Mouse (Mus musculus) cerebellum, adult 9-11 months (tissue): Measurements from ENCODE around the gene Arrb2.
"Not testable (repeated sequence)": the region's sequence is repeated elsewhere in the genome, so short reads cannot be mapped to it uniquely, and the experiment has no call there.

ENCODE experiments used
- DNase-seq: peaks from one replicate; pipeline ENCODE4 v3.0.0; 2022

Arrb2 gene

GRCm38 (mm10) chr11:70432048-70432894, at the start of gene Arrb2:
Arrb2 (plus strand) TSS chr11:70432635.
- peak; percentile 99 for DNase-seq

DNA sequence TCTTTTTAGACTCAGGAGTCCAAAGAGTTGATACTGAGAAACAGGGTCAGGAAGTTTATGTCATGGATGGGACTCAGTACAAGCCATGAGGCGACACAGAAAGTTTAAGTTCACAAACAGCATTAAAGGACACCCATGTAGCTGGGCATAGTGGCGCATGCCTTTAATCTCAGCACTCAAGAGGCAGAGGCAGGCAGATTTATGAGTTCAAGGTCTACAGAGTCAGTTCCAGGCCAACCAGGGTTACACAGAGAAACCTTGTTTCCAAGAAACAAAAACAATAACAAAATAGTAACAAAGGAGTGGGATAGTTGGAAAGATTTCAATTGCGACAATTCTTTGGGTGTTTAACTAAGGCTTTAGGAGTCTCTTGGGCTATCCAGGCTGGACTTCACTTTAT, 48.3 kb upstream of the Arrb2 start:
- DNase-seq = no peak

DNA sequence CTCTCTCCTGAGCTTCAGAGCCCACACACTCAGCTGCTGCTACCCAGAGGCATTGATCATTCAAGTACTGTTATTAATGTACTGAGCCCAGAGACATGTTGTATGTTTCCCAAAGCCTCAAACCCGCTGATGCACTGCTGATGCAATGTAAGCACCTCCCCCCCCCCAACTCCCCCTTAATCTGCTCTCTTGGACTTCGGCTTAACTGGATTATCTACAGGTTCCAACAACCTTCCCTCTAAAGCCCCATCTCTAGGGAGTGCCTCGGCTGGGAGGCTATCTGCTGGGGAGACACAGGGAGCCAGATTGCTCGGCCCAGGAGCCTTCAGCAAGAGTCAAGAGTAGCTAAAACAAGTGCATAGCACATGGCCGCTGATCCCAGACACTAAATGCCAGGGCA, 45.0 kb upstream of the Arrb2 start:
- DNase-seq = no peak

DNA sequence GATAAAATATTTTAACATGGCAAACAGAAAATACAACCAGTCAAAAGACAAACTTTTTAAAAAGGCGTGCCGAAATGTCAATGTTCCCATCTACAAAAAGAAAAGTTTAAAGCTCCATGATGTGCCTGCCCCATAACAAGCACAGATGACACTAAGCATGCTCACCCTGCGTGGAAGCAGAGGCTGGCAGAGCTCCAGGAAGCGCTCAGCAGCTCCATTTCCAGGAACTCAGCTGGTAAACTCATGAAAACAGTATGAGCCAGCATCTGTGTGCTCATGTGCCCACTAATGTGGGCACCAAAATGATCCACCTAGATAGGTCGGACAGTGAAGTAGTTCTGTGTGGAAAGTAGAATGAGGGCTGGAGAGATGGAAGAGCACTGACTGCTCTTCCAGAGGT, 43.0 kb upstream of the Arrb2 start:
- DNase-seq = no peak

GRCm38 (mm10) chr11:70403598-70403997, 28.8 kb upstream of the Arrb2 start:
- DNase-seq = no peak

GRCm38 (mm10) chr11:70409594-70410296, 22.7 kb upstream of the Arrb2 start, which contains the start of gene Pelp1:
Pelp1 (minus strand) TSS chr11:70410031.
- peak; percentile 82 for DNase-seq

- no peak for DNase-seq
Measured at GRCm38 (mm10) chr11:70410297-70410643, 22.2 kb upstream of the Arrb2 start.

DNA sequence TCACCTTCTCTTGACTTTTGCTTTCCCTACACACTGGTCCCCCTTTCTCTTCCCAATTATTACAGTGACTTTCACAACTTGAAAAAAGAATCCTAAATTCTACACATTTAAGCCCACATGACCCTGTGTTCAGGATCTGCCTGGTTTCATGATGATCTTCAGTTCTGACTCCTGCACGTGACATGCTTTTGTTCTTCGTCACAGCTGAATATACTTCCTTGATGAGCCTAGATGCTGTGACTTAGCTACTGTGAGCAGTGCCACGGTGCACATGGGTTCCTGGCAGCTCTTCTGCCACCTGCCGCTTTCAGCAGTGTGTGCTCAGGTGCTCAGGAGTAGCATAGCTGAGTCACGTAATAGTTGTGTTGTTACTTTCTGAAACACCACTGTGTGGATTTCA, 19.8 kb upstream of the Arrb2 start:
- DNase-seq = no peak

- peak; percentile 62 for DNase-seq
Measured at GRCm38 (mm10) chr11:70413961-70414360, 18.5 kb upstream of the Arrb2 start.

DNA sequence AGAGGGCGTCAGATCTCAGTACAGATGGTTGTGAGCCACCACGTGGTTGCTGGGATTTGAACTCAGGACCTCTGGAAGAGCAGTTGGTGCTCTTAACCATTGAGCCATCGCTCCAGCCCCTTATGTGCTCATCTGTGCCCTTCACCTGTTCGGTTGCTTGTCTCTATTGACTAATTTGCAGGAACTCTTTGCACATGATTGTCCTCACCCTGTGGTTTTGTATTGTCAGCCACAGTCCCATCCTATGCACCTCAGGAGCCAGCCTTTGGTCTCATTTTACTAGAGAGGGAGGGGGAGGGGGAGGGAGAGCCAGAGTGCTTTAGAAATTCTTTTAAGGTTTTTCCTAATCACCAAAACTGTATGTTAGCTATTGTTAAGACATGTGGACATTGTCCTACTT, 14.2 kb upstream of the Arrb2 start:
- no peak for DNase-seq

DNA sequence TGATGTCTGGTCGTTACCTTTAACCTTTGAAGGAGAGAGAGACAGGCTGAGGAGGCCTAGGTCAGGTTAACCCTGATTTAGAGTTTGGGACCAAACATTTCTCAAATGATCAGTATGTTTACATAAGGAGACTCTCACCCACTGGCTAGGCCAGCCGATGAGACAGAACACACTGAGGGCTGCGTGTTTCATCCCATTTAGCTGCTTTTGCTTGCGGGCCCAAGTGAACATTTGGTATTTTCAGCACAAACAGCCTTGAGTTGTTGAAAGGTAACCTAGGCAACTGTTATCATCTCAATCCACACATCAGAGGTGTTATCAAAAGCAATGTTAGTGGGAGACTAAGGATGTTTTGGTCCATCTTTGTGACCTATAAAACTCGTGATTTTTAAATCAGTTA, 12.9 kb upstream of the Arrb2 start:
- no peak for DNase-seq

- not testable (repeated sequence) for DNase-seq
Measured at GRCm38 (mm10) chr11:70426598-70426997, 5.8 kb upstream of the Arrb2 start.

DNA sequence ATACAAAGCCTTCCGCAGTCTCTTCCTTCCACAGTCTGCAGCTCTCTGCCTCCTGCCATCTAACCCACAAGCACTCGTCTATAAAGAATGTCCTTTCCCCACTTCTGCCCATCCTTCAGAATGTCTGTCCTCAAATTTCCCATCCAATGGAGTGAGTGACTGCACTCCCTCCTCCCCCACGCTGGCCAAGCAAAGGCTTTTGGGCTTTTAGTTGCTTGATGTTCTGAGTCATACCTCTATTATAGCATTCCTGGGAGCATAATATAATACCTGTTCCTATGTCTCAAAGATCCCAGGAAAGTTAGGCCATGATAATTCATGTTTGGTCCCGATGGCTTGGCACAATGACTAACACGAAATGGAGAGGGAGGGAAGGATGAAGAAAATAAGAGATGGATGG, 861 bp upstream of the Arrb2 start:
- peak; percentile 49 for DNase-seq

DNA sequence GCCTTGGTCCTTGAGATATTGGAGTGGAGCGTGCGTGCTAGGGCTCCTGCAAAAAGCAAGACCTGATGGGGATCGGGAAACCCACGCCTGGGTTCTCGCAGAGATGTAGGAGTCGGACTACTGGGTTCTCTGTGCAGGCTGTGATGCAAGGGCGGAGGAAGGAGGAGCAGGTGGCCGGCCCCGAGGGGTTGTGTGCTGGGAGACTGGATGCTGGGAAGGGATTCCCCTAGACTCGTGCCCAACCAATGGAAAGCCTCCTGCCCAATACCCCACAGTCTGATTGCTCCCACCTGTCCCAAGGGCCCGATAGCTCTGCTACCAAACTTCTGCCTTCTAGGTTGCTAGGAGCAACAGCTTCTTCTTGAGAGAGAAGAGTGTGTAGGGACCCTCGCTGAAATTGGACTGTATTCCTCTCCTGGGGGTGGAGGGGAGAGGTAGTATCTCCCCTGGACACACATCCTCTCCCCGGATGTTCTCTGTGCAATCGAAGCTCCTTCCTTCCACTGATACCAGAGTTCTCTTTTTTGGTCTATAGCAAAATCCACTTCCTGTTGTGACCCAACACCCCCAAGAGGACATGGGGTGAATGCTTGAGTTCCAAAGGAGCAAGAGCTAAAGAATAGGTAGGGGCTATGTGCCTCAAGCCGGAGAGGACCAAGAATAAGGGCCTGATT, 597 bp downstream of the Arrb2 start:
- no peak for DNase-seq

DNA sequence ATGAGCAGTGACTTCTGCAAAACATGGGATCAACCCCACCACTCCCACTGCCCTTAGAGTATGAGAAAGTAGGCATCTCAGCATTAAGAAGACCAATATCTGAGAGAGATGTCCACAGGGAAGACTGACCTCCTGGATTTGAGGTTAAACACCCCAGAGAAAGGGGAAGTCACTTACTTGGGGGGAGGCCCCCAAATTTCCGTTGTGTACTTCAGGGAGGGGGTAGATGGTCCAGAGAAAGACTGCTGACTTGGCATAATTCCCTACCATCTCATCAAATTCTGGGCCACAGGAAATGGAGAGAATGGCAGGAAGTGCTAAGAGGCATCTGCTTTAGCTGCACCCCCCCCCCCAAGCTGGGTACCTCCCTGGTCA, 1.1 kb downstream of the Arrb2 start:
- peak; percentile 43 for DNase-seq

DNA sequence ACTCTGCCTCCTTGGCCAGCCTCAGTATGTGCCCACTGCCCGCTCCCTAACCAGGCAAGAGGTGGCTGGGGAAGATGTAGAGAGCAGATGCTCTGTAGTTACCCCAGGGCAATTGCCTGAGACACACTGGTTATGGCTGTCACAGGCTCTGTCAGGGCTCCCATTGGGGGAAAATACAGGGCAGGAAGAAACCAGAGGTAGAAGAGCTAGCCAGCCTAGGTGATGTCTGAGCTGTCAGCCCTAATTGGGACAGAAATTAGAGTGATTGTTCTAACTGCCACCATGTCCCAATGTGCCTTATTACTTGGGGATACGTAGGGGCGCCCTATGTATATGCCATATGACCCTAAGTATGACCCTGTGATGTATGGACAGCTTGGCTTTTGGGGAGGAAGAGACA, 1.5 kb downstream of the Arrb2 start:
- no peak for DNase-seq

- no peak for DNase-seq
Measured at GRCm38 (mm10) chr11:70435476-70435875, 3.0 kb downstream of the Arrb2 start.

DNA sequence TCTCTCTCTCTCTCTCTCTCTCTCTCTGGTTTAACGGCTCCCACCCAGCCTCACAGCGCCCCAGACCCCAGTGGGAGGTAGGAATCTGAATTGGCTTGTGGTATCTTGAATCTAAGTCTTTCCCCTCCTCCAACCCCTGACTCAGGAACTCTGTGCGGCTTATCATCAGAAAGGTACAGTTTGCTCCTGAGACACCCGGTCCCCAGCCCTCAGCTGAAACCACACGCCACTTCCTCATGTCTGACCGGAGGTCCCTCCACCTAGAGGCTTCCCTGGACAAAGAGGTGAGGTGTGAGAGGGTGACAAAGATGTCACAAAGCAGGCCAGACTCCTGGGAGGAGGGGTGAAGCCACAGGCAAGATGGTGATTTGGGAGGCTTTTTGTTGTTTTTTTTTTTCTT, 5.0 kb downstream of the Arrb2 start:
- no peak for DNase-seq

GRCm38 (mm10) chr11:70438728-70439374, 6.4 kb downstream of the Arrb2 start:
- no peak for DNase-seq

DNA sequence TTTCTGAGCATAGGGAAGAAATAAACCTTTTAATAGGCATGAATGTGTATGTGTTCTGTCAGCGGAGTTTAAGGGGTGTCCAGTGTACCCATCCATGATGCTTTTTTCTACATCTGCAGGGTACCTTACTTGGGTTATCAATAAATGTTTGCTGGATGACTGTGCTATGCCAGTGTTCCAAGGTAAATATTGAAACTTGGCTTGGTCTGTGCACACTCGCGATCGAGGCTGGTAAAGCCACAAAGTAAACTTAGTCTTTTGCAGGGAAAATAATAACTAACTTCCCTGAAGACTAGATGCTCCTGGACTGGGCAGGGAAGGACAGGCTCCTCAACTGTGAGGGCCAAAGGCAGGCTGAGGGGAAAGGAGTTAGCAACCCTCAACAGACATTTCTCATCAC, 8.2 kb downstream of the Arrb2 start:
- no peak for DNase-seq

- DNase-seq = no peak
Measured at GRCm38 (mm10) chr11:70441882-70442281, 9.4 kb downstream of the Arrb2 start.

DNA sequence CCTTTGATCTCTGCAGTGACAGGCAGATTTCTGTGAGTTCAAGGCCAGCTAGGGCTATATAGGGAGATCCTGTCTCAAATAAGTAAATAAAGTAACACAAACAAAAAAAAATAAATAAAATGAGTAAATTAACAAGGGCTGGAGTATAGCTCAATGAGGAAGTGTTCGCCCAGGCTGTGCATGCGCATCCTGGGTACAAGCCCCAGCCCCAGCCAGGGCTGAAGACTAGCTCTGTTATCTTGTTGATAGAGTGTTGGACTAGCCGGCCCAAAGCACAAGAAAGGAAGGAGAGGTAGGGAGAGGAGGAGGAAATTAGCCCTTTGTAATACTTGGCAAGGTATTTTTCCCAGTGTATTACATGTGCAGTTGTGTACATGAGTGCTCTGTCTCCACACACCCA, 11.5 kb downstream of the Arrb2 start:
- DNase-seq = no peak

GRCm38 (mm10) chr11:70444667-70445066, 12.2 kb downstream of the Arrb2 start:
- no peak for DNase-seq
